Mouse (Mus musculus) mouse embryonic stem cell (cell line): ENCODE data around the gene Lst1.

Experiments
- in situ Hi-C, 2 experiments: fragments of 300-500 bp; cut with MboI; formaldehyde crosslinking; loops; 1 replicate in 1 of 2; 3 replicates in 1 of 2; pipeline ENCODE4 v1.14.3; 2019 to 2020; ENCODE audit warnings: low sequenced_read_pairs in 2 of 2, low pct_unique_long_range_greater_than_20kb in 1 of 2, mixed read lengths in 1 of 2; ENCODE audit not compliant: unreplicated experiment in 1 of 2

Gene Lst1

GRCm38 (mm10) chr17:35192924-35193323 lies 4.7 kb upstream of the Lst1 start:
- in situ Hi-C loops, result no loop called here

GRCm38 (mm10) chr17:35191723-35192122 lies 3.5 kb upstream of the Lst1 start:
- in situ Hi-C loops, result no loop called here

- in situ Hi-C loops, result no loop called here
These were observed 1.9 kb upstream of the Lst1 start for GRCm38 (mm10) chr17:35190096-35190495.

GRCm38 (mm10) chr17:35189186-35189585 lies 947 bp upstream of the Lst1 start:
- in situ Hi-C loops, result no loop called here

GRCm38 (mm10) chr17:35187345-35187744 lies 894 bp downstream of the Lst1 start:
- in situ Hi-C loops, result no loop called here

- in situ Hi-C loops, result no loop called here
These were observed 1.6 kb downstream of the Lst1 start for GRCm38 (mm10) chr17:35186681-35187080.

- in situ Hi-C loops, result no loop called here
These were observed 2.3 kb downstream of the Lst1 start for GRCm38 (mm10) chr17:35185639-35186611.

GRCm38 (mm10) chr17:35180093-35180492 lies 8.1 kb downstream of the Lst1 start:
- in situ Hi-C loops, result no loop called here

- in situ Hi-C loops, result loop anchor here in 1 of 2 experiments (5.0 kb wide), 1 partner anchor 54 kb away; the partner anchor contains the start of gene Atp6v1g2
These were observed 9.7 kb downstream of the Lst1 start for GRCm38 (mm10) chr17:35178528-35178927.

GRCm38 (mm10) chr17:35175968-35176367 lies 12.3 kb downstream of the Lst1 start, which contains the start of gene Aif1:
Gene Aif1 (minus strand): TSS chr17:35176068.
- in situ Hi-C loops, result loop anchor here in 1 of 2 experiments (5.0 kb wide), 1 partner anchor 56 kb away; the partner anchor contains the start of gene Atp6v1g2

- in situ Hi-C loops, result loop anchor here in 1 of 2 experiments (5.0 kb wide), 1 partner anchor 57 kb away; the partner anchor contains the start of gene Atp6v1g2
These were observed 12.9 kb downstream of the Lst1 start for GRCm38 (mm10) chr17:35175382-35175781.

- in situ Hi-C loops, result no loop called here
These were observed 13.8 kb downstream of the Lst1 start for GRCm38 (mm10) chr17:35174201-35174977.

- in situ Hi-C loops, result no loop called here
These were observed 14.9 kb downstream of the Lst1 start for GRCm38 (mm10) chr17:35173329-35173728.

GRCm38 (mm10) chr17:35172445-35173234 lies 15.6 kb downstream of the Lst1 start:
- in situ Hi-C loops, result no loop called here

- in situ Hi-C loops, result loop anchor here in 1 of 2 experiments (5.0 kb wide), 1 partner anchor 64 kb away; the partner anchor contains the start of gene Atp6v1g2
These were observed 19.6 kb downstream of the Lst1 start for GRCm38 (mm10) chr17:35168541-35169207.

GRCm38 (mm10) chr17:35167794-35168193 lies 20.4 kb downstream of the Lst1 start:
- in situ Hi-C loops, result loop anchor here in 1 of 2 experiments (5.0 kb wide), 1 partner anchor 65 kb away; the partner anchor contains the start of gene Atp6v1g2

- in situ Hi-C loops, result loop anchor here in 1 of 2 experiments (5.0 kb wide), 1 partner anchor 66 kb away; the partner anchor contains the start of gene Atp6v1g2
These were observed 21.7 kb downstream of the Lst1 start for GRCm38 (mm10) chr17:35166352-35167035.
